Mouse (Mus musculus) CH12.LX (cell line): ENCODE results near the gene Zmpste24. TPM values are rescaled to one million over a fixed set of nuclear protein-coding genes. Genes with fewer than 3 reads are reported as not detected.
A peak's percentile ranks its signal among the peaks of the same experiment; 100 is the strongest.

ENCODE experiments used
- DNase-seq: peaks from one replicate; pipeline ENCODE4 v3.0.0-alpha.2; 2013; ENCODE audit errors: extremely low read depth
- H3K27ac ChIP-seq: 2 replicates; pipeline ENCODE4 v1.5.1; 2012; ENCODE audit warnings: low read depth, mild to moderate bottlenecking, control low read depth, moderate library complexity; ENCODE audit not compliant: insufficient read depth
- H3K27me3 ChIP-seq: replicated peaks from 2 replicates; pipeline ENCODE3; 2012; ENCODE audit warnings: inconsistent platforms
- H3K36me3 ChIP-seq, 2 experiments: replicated peaks in 1 of 2; 2 replicates each; pipeline versions ENCODE3 to v1.6.1; 2012; ENCODE audit warnings: inconsistent platforms in 1 of 2, low read length in 1 of 2, mild to moderate bottlenecking in 1 of 2, mixed read lengths in 1 of 2, moderate library complexity in 1 of 2; ENCODE audit not compliant: control insufficient read depth in 1 of 2, insufficient read depth in 1 of 2
- H3K4me1 ChIP-seq, 2 experiments: 2 replicates each; pipeline ENCODE4 v1.6.1; 2012; ENCODE audit warnings: inconsistent platforms in 1 of 2, moderate library complexity in 1 of 2; ENCODE audit not compliant: insufficient read depth in 2 of 2, control insufficient read depth in 1 of 2
- H3K4me2 ChIP-seq: 2 replicates; pipeline ENCODE4 v1.6.1; 2012; ENCODE audit warnings: low read depth, mild to moderate bottlenecking, control low read depth; ENCODE audit not compliant: poor library complexity, insufficient read depth, severe bottlenecking
- H3K4me3 ChIP-seq, 3 experiments: fragments of 150-350 bp in 1 of 3; sonication (generic) in 1 of 3; replicated peaks in 1 of 3; 2 replicates each; pipeline versions ENCODE3 to v1.5.1; 2011 to 2012; ENCODE audit warnings: low read depth in 2 of 3, low read length in 2 of 3, mild to moderate bottlenecking in 2 of 3, moderate library complexity in 2 of 3, control low read depth in 1 of 3, improper control_type of control experiment in 1 of 3, inconsistent platforms in 1 of 3, mixed read lengths in 1 of 3; ENCODE audit not compliant: poor library complexity in 1 of 3
- H3K79me2 ChIP-seq: replicated peaks from 2 replicates; pipeline ENCODE4 v1.6.1; 2012; ENCODE audit warnings: mild to moderate bottlenecking, moderate library complexity; ENCODE audit not compliant: control insufficient read depth, poor library complexity, insufficient read depth, severe bottlenecking; ENCODE audit errors: extremely low read depth
- H3K9ac ChIP-seq: 2 replicates; pipeline ENCODE4 v1.6.1; 2012; ENCODE audit warnings: low read depth, mild to moderate bottlenecking, control low read depth, moderate library complexity; ENCODE audit not compliant: insufficient read depth
- H3K9me3 ChIP-seq: replicated peaks from 2 replicates; pipeline ENCODE3; 2012; ENCODE audit warnings: low read length, inconsistent platforms, mixed read lengths
- BHLHE40 ChIP-seq: IDR thresholded peaks from 2 replicates; pipeline ENCODE4 v1.6.1; 2011; ENCODE audit warnings: mild to moderate bottlenecking, low read depth, low read length, improper control_type of control experiment
- CHD1 ChIP-seq: IDR thresholded peaks from 2 replicates; pipeline ENCODE4 v1.6.1; 2012; ENCODE audit warnings: low read depth, low read length, improper control_type of control experiment, inconsistent platforms
- CHD2 ChIP-seq: IDR thresholded peaks from 2 replicates; pipeline ENCODE4 v1.6.1; 2011; ENCODE audit warnings: low read length, improper control_type of control experiment
- CTCF ChIP-seq, 2 experiments: IDR thresholded peaks in 1 of 2; conservative IDR thresholded peaks in 1 of 2; 2 replicates each; pipeline ENCODE4 v1.5.1; 2011 to 2012; ENCODE audit warnings: low read depth in 2 of 2, low read length in 2 of 2, improper control_type of control experiment in 1 of 2, inconsistent platforms in 1 of 2, mild to moderate bottlenecking in 1 of 2, moderate library complexity in 1 of 2
- E2F4 ChIP-seq: IDR thresholded peaks from 2 replicates; pipeline ENCODE4 v1.6.1; 2011; ENCODE audit warnings: low read depth, low read length, improper control_type of control experiment; ENCODE audit not compliant: insufficient replicate concordance
- ELF1 ChIP-seq: IDR thresholded peaks from 2 replicates; pipeline ENCODE4 v1.6.1; 2014; ENCODE audit warnings: low read depth, mild to moderate bottlenecking, inconsistent platforms, low read length, improper control_type of control experiment
- EP300 ChIP-seq: IDR thresholded peaks from 2 replicates; pipeline ENCODE4 v1.6.1; 2011; ENCODE audit warnings: low read length, improper control_type of control experiment
- ETS1 ChIP-seq: conservative IDR thresholded peaks from 2 replicates; pipeline ENCODE4 v1.6.1; 2012; ENCODE audit warnings: low read depth, mild to moderate bottlenecking, inconsistent platforms, low read length, improper control_type of control experiment, moderate library complexity
- GABPA ChIP-seq: IDR thresholded peaks from 2 replicates; pipeline ENCODE4 v1.6.1; 2012; ENCODE audit warnings: low read depth, low read length, improper control_type of control experiment, inconsistent platforms; ENCODE audit not compliant: insufficient replicate concordance
- HCFC1 ChIP-seq: IDR thresholded peaks from 2 replicates; pipeline ENCODE4 v1.6.1; 2012; ENCODE audit warnings: low read depth, mild to moderate bottlenecking, inconsistent platforms, low read length, improper control_type of control experiment
- JUND ChIP-seq: conservative IDR thresholded peaks from 2 replicates; pipeline ENCODE4 v1.6.1; 2011; ENCODE audit warnings: low read depth, low read length, improper control_type of control experiment
- KAT2A ChIP-seq: IDR thresholded peaks from 2 replicates; pipeline ENCODE4 v1.6.1; 2012; ENCODE audit warnings: low read length, improper control_type of control experiment, inconsistent platforms; ENCODE audit not compliant: insufficient replicate concordance
- MAFK ChIP-seq: IDR thresholded peaks from 2 replicates; pipeline ENCODE4 v1.6.1; 2011; ENCODE audit warnings: low read length, improper control_type of control experiment; ENCODE audit not compliant: insufficient replicate concordance
- MAX ChIP-seq: IDR thresholded peaks from 2 replicates; pipeline ENCODE4 v1.6.1; 2011; ENCODE audit warnings: low read length, improper control_type of control experiment
- MAZ ChIP-seq: IDR thresholded peaks from 2 replicates; pipeline ENCODE4 v1.6.1; 2012; ENCODE audit warnings: low read depth, mild to moderate bottlenecking, inconsistent platforms, low read length, improper control_type of control experiment, moderate library complexity
- NELFE ChIP-seq: IDR thresholded peaks from 2 replicates; pipeline ENCODE4 v1.6.1; 2011; ENCODE audit warnings: low read depth, low read length, improper control_type of control experiment
- NRF1 ChIP-seq: IDR thresholded peaks from 2 replicates; pipeline ENCODE4 v1.6.1; 2014; ENCODE audit warnings: low read depth, mild to moderate bottlenecking, inconsistent platforms, low read length, improper control_type of control experiment, moderate library complexity
- PAX5 ChIP-seq: IDR thresholded peaks from 2 replicates; pipeline ENCODE4 v1.6.1; 2012; ENCODE audit warnings: low read length, inconsistent platforms, mixed read lengths
- POLR2A ChIP-seq: IDR thresholded peaks from 2 replicates; pipeline ENCODE4 v1.6.1; 2011; ENCODE audit warnings: low read depth, mild to moderate bottlenecking, improper control_type of control experiment, low read length
- POLR2AphosphoS2 ChIP-seq: IDR thresholded peaks from 2 replicates; pipeline ENCODE4 v1.6.1; 2011; ENCODE audit warnings: low read depth, low read length, improper control_type of control experiment
- RCOR1 ChIP-seq: conservative IDR thresholded peaks from 2 replicates; pipeline ENCODE4 v1.6.1; 2012; ENCODE audit warnings: low read depth, mild to moderate bottlenecking, inconsistent platforms, low read length, improper control_type of control experiment
- SIN3A ChIP-seq: IDR thresholded peaks from 2 replicates; pipeline ENCODE4 v1.6.1; 2012; ENCODE audit warnings: low read length, improper control_type of control experiment, inconsistent platforms
- SMC3 ChIP-seq: IDR thresholded peaks from 2 replicates; pipeline ENCODE4 v1.6.1; 2011; ENCODE audit warnings: low read depth, low read length, improper control_type of control experiment
- TBP ChIP-seq: conservative IDR thresholded peaks from 2 replicates; pipeline ENCODE4 v1.6.1; 2011; ENCODE audit warnings: low read depth, low read length, improper control_type of control experiment
- TCF12 ChIP-seq: IDR thresholded peaks from 2 replicates; pipeline ENCODE4 v1.6.1; 2014; ENCODE audit warnings: low read depth, mild to moderate bottlenecking, inconsistent platforms, low read length, improper control_type of control experiment
- USF1 ChIP-seq: IDR thresholded peaks from 2 replicates; pipeline ENCODE4 v1.6.1; 2014; ENCODE audit warnings: low read depth, mild to moderate bottlenecking, inconsistent platforms, low read length, improper control_type of control experiment
- USF2 ChIP-seq: conservative IDR thresholded peaks from 2 replicates; pipeline ENCODE4 v1.6.1; 2011; ENCODE audit warnings: low read depth, low read length, improper control_type of control experiment
- ZC3H11A ChIP-seq: IDR thresholded peaks from 2 replicates; pipeline ENCODE4 v1.6.1; 2012; ENCODE audit warnings: low read depth, mild to moderate bottlenecking, inconsistent platforms, low read length, improper control_type of control experiment
- ZKSCAN1 ChIP-seq: IDR thresholded peaks from 2 replicates; pipeline ENCODE4 v1.6.1; 2012; ENCODE audit warnings: low read depth, inconsistent platforms, low read length, improper control_type of control experiment, borderline replicate concordance
- ZMIZ1 ChIP-seq: IDR thresholded peaks from 2 replicates; pipeline ENCODE4 v1.6.1; 2012; ENCODE audit warnings: low read depth, mild to moderate bottlenecking, inconsistent platforms, low read length, improper control_type of control experiment
- ZNF384 ChIP-seq: IDR thresholded peaks from 2 replicates; pipeline ENCODE4 v1.6.1; 2012; ENCODE audit warnings: low read depth, low read length, improper control_type of control experiment, inconsistent platforms
- dilution Hi-C: fragments of 300-500 bp; cut with MboI; formaldehyde crosslinking; loops from 2 replicates; pipeline ENCODE4 v1.14.3; 2020; ENCODE audit warnings: low sequenced_read_pairs; ENCODE audit not compliant: extremely low pct_unique_long_range_greater_than_20kb, extremely low pct_ligation_motif_present
- in situ Hi-C: fragments of 300-500 bp; cut with MboI; formaldehyde crosslinking; loops from 3 replicates; pipeline ENCODE4 v1.14.3; 2019; ENCODE audit warnings: low sequenced_read_pairs, low pct_ligation_motif_present, low pct_unique_long_range_greater_than_20kb, mixed read lengths
- polyA plus RNA-seq: library from polyadenylated mRNA; unstranded; fragments of >175 nt; gene quantifications from 2 replicates; pipeline ENCODE4 v1.2.1, GENCODE M21; 2012; ENCODE audit warnings: low read depth; ENCODE audit not compliant: insufficient read length
- total RNA-seq, 2 experiments: library from RNA; depleted of rRNA; stranded (reverse); fragments of 300-350 nt in 1 of 2; fragments of >200 nt in 1 of 2; gene quantifications; 2 replicates each; pipeline ENCODE4 v1.2.3; 2012 to 2014

Zmpste24 gene
- total and polyA plus RNA-seq, 3 experiments, result 22.3 to 59.1 (median 55.7) TPM

- H3K27ac ChIP-seq, result no peak overlapping the region
- in situ Hi-C loops (no loop called here), dilution Hi-C loops (no loop called here)
- H3K79me2 ChIP-seq, result no peaks in the 10 kb centered on the region
- H3K36me3 ChIP-seq, result no peaks in the 10 kb centered on the region
- H3K9me3 ChIP-seq, result no peaks in the 10 kb centered on the region
- H3K9ac ChIP-seq, result no peak overlapping the region
- no peak for TF ChIP-seq HCFC1
- TF ChIP-seq EP300, result no peak
- TF ChIP-seq ELF1, result no peak
- no peak for TF ChIP-seq NRF1
- no peak for TF ChIP-seq GABPA
- no peak for TF ChIP-seq ZNF384
- TF ChIP-seq POLR2A, result no peak
- TF ChIP-seq ETS1, result no peak
- no peak for TF ChIP-seq NELFE
- TF ChIP-seq KAT2A, result no peak
- no peak for TF ChIP-seq ZC3H11A
- TF ChIP-seq USF2, result no peak
- TF ChIP-seq TCF12, result no peak
- no peak for TF ChIP-seq MAX
- DNase-seq, result no peak
- H3K4me3 ChIP-seq, result no peak overlapping the region
- H3K4me1 ChIP-seq, result peaks cover 2 to 18% of the 10 kb centered on the region in 2 experiments; a peak in 2 of 4 replicates
- H3K4me2 ChIP-seq, result no peak overlapping the region
- H3K27me3 ChIP-seq, result peaks cover 22% of the 10 kb centered on the region
Observed at GRCm38 (mm10) chr4:121042472-121042871, 55.6 kb downstream of the Zmpste24 start.

DNA sequence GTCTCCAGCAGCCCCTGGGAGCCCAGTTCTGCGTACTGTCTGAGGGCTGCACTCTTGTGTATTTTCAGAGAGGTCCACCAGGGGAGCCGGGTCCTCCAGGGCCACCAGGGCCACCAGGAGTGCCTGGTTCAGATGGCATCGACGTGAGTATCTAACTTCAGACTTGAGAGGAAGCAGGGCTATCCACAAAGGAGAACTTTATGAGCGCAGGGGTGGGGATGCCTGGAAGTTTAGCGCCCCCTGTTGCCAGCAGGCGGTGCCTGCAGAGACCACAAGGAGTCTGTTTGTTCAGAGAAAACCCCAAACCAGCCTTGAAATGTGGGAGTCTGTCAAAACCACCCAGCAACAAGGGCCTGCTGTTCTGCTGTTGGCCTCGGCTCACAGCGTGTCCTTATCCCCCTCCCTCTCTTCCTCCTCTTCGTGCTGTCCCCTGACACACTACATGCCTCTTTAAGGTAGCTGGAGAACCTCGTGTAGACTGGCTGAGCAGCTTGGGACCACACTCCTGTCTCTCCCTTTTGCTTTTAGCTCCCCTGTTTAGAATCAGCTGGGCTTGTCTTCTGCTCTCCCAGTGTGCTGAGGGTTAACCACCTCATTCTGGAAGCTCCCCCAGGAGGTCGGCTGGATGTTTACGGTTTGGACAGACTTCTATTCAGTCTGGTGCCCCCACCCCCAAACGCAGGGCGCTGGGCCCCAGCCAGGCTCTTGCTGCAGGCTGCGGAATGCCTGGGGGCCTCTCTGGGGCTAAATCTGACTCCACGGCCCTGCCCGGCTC, 57.0 kb downstream of the Zmpste24 start:
- no peaks in the 10 kb centered on the region for H3K79me2 ChIP-seq
- H3K4me3 ChIP-seq, result no peak overlapping the region
- H3K9ac ChIP-seq, result no peak overlapping the region
- peak; percentile 62 for DNase-seq
- no peak overlapping the region for H3K4me2 ChIP-seq
- H3K4me1 ChIP-seq, result peaks cover 2 to 18% of the 10 kb centered on the region in 2 experiments; a peak in 2 of 4 replicates
- dilution Hi-C loops (no loop called here), in situ Hi-C loops (no loop called here)
- H3K27ac ChIP-seq, result no peak overlapping the region
- no peaks in the 10 kb centered on the region for H3K36me3 ChIP-seq
- peaks cover 15% of the 10 kb centered on the region for H3K27me3 ChIP-seq
- no peaks in the 10 kb centered on the region for H3K9me3 ChIP-seq
- TF ChIP-seq ELF1 (no peak), BHLHE40 (no peak), POLR2AphosphoS2 (no peak), POLR2A (no peak), USF1 (no peak), RCOR1 (no peak), ZMIZ1 (no peak), TBP (no peak), NELFE (peak; percentile 30; the same call in 1 of the 2 replicates), SIN3A (no peak), NRF1 (no peak), PAX5 (no peak), CHD1 (no peak), E2F4 (no peak), MAX (no peak), MAFK (no peak), CHD2 (no peak), ZNF384 (no peak), GABPA (no peak), KAT2A (no peak), TCF12 (no peak), JUND (no peak), ZKSCAN1 (no peak), MAZ (0 out of 2 replicates have a peak, but pooled peaks have one; percentile 12), USF2 (no peak), SMC3 (peak; percentile 62), CTCF (conservative IDR thresholded peaks at IDR 0.05 in 1 of 2, IDR thresholded peaks at IDR 0.05 in 1 of 2; ENCODE audit: low read depth in 2 of 2, low read length in 2 of 2) (peak; percentile 82 to 86), ZC3H11A (no peak), ETS1 (no peak)
